Mouse (Mus musculus) ES-Bruce4 (cell line): ENCODE data around the gene Gm3594. TPM values are rescaled to one million over a fixed set of nuclear protein-coding genes. Genes with fewer than 3 reads are reported as not detected.
"Not testable (repeated sequence)": the region's sequence is repeated elsewhere in the genome, so short reads cannot be mapped to it uniquely, and the experiment has no call there.

Source experiments
- H3K27ac ChIP-seq: 2 replicates; pipeline ENCODE4 v1.5.1; 2012; ENCODE audit warnings: low read length, inconsistent platforms; ENCODE audit not compliant: insufficient read depth
- H3K27me3 ChIP-seq: 2 replicates; pipeline ENCODE4 v1.6.1; 2012; ENCODE audit warnings: mild to moderate bottlenecking, low read length, inconsistent platforms; ENCODE audit not compliant: control insufficient read depth, poor library complexity, insufficient read depth, severe bottlenecking
- H3K36me3 ChIP-seq: 2 replicates; pipeline ENCODE4 v1.6.1; 2012; ENCODE audit warnings: inconsistent platforms, mild to moderate bottlenecking, low read length, moderate library complexity; ENCODE audit not compliant: control insufficient read depth, poor library complexity, insufficient read depth, severe bottlenecking
- H3K4me1 ChIP-seq: one replicate; pipeline ENCODE4 v1.8.1; 2011; ENCODE audit warnings: low read length; ENCODE audit not compliant: control insufficient read depth, insufficient read depth
- H3K4me3 ChIP-seq: 2 replicates; pipeline ENCODE4 v1.5.1; 2011; ENCODE audit warnings: low read depth, mild to moderate bottlenecking, low read length
- H3K9ac ChIP-seq: 2 replicates; pipeline ENCODE4 v1.6.1; 2012; ENCODE audit warnings: low read depth, mild to moderate bottlenecking, inconsistent platforms; ENCODE audit not compliant: poor library complexity, severe bottlenecking
- H3K9me3 ChIP-seq: replicated peaks from 2 replicates; pipeline ENCODE4 v1.6.1; 2012; ENCODE audit warnings: mild to moderate bottlenecking, low read length, inconsistent platforms; ENCODE audit not compliant: control insufficient read depth, poor library complexity, insufficient read depth, severe bottlenecking
- polyA plus RNA-seq: library from polyadenylated mRNA; stranded (reverse); fragments of >200 nt; gene quantifications from 2 replicates; pipeline ENCODE4 v1.2.4, GENCODE M21; 2011; ENCODE audit warnings: low read depth; ENCODE audit not compliant: missing spikeins, insufficient read depth, insufficient read length

Gm3594 gene
- polyA plus RNA-seq, 1 experiment, result not detected

DNA sequence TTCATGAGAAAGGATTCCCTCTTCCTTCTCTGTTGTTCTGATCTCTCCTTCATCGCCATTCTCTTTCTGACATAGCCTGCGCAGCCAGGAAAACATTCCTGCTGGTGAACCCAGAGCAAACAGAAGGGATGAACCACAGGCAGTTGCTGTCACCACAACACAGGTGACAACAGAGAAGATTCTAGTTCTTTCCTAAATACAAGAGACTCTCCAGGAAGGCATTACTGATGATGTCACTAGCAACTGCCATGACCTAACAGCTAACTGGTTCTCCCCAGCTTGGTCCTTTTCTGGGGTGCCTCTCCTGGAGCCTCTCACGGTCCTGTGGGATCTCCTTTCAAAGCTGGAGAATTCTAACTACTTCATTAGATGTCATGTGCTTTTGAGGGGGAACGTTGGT is 54.2 kb downstream of the Gm3594 start, which contains the start of gene Gm16440:
TSS of gene Gm16440 (minus strand) at position 101 of the 400 bp plus-strand sequence.
- H3K4me3 ChIP-seq, H3K9me3 ChIP-seq, H3K9ac ChIP-seq, H3K27ac ChIP-seq, H3K36me3 ChIP-seq, H3K27me3 ChIP-seq, H3K4me1 ChIP-seq: not testable (repeated sequence)

Other genes starting within 250 kb of the Gm3594 start
- gene Gm21560, start 225.3 kb downstream of the Gm3594 start, polyA plus RNA-seq, result not detected in 2 replicates
- 0.64 and 1.7 TPM in 2 replicates for gene Gm3411, start 157.4 kb downstream of the Gm3594 start, polyA plus RNA-seq
- gene Gm21103, start 139.8 kb downstream of the Gm3594 start, polyA plus RNA-seq, result not detected in 2 replicates
- not detected in 2 replicates for gene Gm3618, start 100.9 kb downstream of the Gm3594 start, polyA plus RNA-seq
- not detected in 2 replicates for gene Gm16440, start 54.3 kb downstream of the Gm3594 start, polyA plus RNA-seq
- gene Gm3591, start 32.1 kb downstream of the Gm3594 start, polyA plus RNA-seq, result 0.40 TPM in 1 of 2 replicates, not detected in the other
- gene Gm8356, start 92.7 kb upstream of the Gm3594 start, polyA plus RNA-seq, result not detected in 2 replicates
- gene Gm3629, start 146.0 kb upstream of the Gm3594 start, polyA plus RNA-seq, result not detected in 2 replicates
- not detected in 2 replicates for gene Gm3460, start 177.8 kb upstream of the Gm3594 start, polyA plus RNA-seq
- gene Gm10251, start 239.6 kb upstream of the Gm3594 start, polyA plus RNA-seq, result 0.57 TPM in 1 of 2 replicates, not detected in the other